Mouse (Mus musculus) limb, embryonic 15.5 days (tissue): ENCODE data around the gene Rara. TPM values are rescaled to one million over a fixed set of nuclear protein-coding genes. Genes with fewer than 3 reads are reported as not detected.

Experiments
- ATAC-seq: fragments of 200-750 bp; cut with Nextera tagmentation; 2 replicates; pipeline ENCODE4 v1.8.0; 2017; ENCODE audit warnings: low read depth, moderate TSS enrichment; ENCODE audit not compliant: insufficient number of reproducible peaks, low FRiP score, low TSS enrichment
- H3K27ac ChIP-seq: fragments of 300-500 bp; sonication (generic); 2 replicates; pipeline ENCODE4 v1.5.1; 2015; ENCODE audit warnings: moderate library complexity, mild to moderate bottlenecking, inconsistent platforms
- H3K27me3 ChIP-seq: fragments of 300-500 bp; sonication (generic); 2 replicates; pipeline ENCODE4 v1.6.1; 2015; ENCODE audit warnings: inconsistent platforms
- H3K36me3 ChIP-seq: fragments of 300-500 bp; sonication (generic); 2 replicates; pipeline ENCODE4 v1.6.1; 2015; ENCODE audit warnings: inconsistent platforms
- H3K4me1 ChIP-seq: fragments of 300-500 bp; sonication (generic); 2 replicates; pipeline ENCODE4 v1.6.1; 2015; ENCODE audit warnings: inconsistent platforms
- H3K4me2 ChIP-seq: fragments of 300-500 bp; sonication (generic); 2 replicates; pipeline ENCODE4 v1.6.1; 2015; ENCODE audit warnings: mild to moderate bottlenecking, inconsistent platforms
- H3K4me3 ChIP-seq: fragments of 300-500 bp; sonication (generic); 2 replicates; pipeline ENCODE4 v1.5.1; 2015; ENCODE audit warnings: mild to moderate bottlenecking, inconsistent platforms
- H3K9ac ChIP-seq: fragments of 300-500 bp; sonication (generic); 2 replicates; pipeline ENCODE4 v1.6.1; 2015; ENCODE audit warnings: inconsistent platforms
- H3K9me3 ChIP-seq: fragments of 300-500 bp; sonication (generic); 2 replicates; pipeline ENCODE4 v1.6.1; 2016; ENCODE audit warnings: inconsistent platforms
- WGBS: fragments of 180-500 bp; shearing (Covaris S2); methylation state at CpG from one replicate; pipeline ENCODE4 v1.1.7; 2015; 5-methylcytosine and 5-hydroxymethylcytosine counted together
- polyA plus RNA-seq: library from polyadenylated mRNA; unstranded; fragments of >200 nt; fragmentation: Nextera tagmentation; extraction: Ambion mirVana; gene quantifications from 2 replicates; pipeline ENCODE4 v1.2.1, GENCODE M21; 2015

Gene Rara
- polyA plus RNA-seq, 1 experiment from 2014 or later = 43.9 TPM

GRCm38 (mm10) chr11:98964616-98965415 lies 37.2 kb downstream of the Rara start:
- H3K4me1 ChIP-seq = peaks cover 100% of the 10 kb centered on the region

DNA sequence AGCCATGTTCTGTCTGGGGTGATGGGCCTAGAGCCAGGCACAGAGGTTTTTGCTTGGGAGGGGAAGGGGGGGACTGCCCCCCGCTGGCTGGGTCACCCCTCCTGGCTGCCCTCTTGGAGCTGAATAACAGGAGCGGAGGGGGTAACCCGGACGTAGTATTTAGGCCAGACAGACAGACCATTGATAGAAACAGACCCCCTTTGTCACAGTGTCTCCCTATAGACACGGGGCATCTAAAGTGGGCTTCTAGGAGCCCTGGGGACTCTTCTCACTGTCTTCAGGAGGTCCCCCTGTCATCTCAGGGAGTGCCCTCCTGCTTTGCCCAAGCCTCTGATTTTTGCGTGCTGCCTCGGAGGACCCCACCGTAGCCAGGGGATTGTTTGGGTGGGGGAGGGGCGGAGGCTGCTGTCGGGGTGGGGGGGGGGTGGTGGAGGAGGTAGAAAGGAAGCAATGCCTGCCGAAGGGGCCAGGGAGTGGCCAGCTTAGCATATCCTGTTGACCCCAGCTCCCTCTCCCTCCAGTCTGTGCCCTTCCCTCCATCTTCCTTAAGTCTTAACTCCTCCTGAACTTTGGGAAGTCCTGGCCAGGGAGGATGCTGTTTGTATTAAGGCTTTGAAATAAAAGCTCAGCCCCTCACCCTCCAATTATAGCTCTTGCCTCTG lies 37.9 kb downstream of the Rara start:
- Histone ChIP-seq H3K4me1 (peaks cover 100% of the 10 kb centered on the region), H3K27me3 (no peaks in the 10 kb centered on the region), H3K36me3 (peaks cover 31% of the 10 kb centered on the region), H3K27ac (peak overlapping the region; percentile 88), H3K4me3 (peak overlapping the region; percentile 13), H3K9ac (no peak overlapping the region), H3K9me3 (no peaks in the 10 kb centered on the region), H3K4me2 (peak overlapping the region; percentile 95)
- WGBS = 16% methylated on average over 11 of the region's 11 CpGs
- ATAC-seq = no peak

More at GRCm38 (mm10) chr11:98964616-98965415, 37.2 kb downstream of the Rara start:
- Histone ChIP-seq H3K27me3 (no peaks in the 10 kb centered on the region), H3K36me3 (peaks cover 24% of the 10 kb centered on the region), H3K9ac (no peak overlapping the region), H3K4me3 (peak overlapping the region; percentile 69), H3K9me3 (no peaks in the 10 kb centered on the region), H3K4me2 (peak overlapping the region; percentile 95), H3K27ac (peak overlapping the region; percentile 88)
- no peak for ATAC-seq
- 18% methylated on average over 15 of the region's 15 CpGs for WGBS

DNA sequence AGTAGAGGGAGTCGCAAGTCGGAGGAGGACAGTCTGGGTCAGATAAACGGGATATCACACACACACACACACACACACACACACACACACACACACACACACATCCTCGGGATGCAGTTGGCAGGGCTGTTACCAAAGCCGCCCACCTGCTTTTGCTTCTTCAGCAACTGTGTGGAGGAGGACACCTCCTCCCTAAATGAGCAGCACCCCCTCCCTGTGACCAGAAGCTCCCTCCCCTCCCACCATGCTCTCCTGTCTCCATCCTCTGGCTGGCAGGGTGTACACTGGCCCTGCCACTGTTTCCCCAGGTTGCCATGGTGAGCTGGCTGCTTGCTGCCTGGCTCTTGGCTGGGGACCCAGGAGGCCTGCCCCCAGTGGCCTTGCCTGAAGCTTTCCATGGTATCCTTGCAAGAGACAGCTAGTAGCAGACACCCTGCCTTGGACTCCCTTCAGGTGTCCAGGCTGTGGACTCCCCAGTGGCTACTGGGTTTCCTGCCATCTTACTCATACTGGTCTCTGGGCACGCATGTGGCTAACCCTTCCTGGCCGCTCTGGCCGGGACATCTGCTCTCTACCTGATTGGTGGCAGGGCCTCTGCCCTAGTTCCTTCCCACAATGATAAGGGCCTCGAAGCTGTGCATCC lies 39.0 kb downstream of the Rara start:
- Histone ChIP-seq H3K9me3 (no peaks in the 10 kb centered on the region), H3K27me3 (no peaks in the 10 kb centered on the region), H3K27ac (peak overlapping the region; percentile 88; the same call in 1 of the 2 replicates), H3K4me3 (no peak overlapping the region), H3K9ac (no peak overlapping the region), H3K4me2 (no peak overlapping the region), H3K4me1 (peaks cover 100% of the 10 kb centered on the region), H3K36me3 (peaks cover 42% of the 10 kb centered on the region)
- no peak for ATAC-seq
- WGBS = 53% methylated on average over 9 of the region's 9 CpGs

GRCm38 (mm10) chr11:98968079-98968478 lies 40.5 kb downstream of the Rara start:
- H3K4me2 ChIP-seq = no peak overlapping the region
- no peak overlapping the region for H3K4me3 ChIP-seq
- no peaks in the 10 kb centered on the region for H3K9me3 ChIP-seq
- H3K4me1 ChIP-seq = peaks cover 91% of the 10 kb centered on the region
- no peak for ATAC-seq
- H3K27ac ChIP-seq = peak overlapping the region; percentile 68
- no peak overlapping the region for H3K9ac ChIP-seq
- H3K27me3 ChIP-seq = no peaks in the 10 kb centered on the region
- H3K36me3 ChIP-seq = peaks cover 55% of the 10 kb centered on the region
- WGBS = 45% methylated on average over 16 of the region's 16 CpGs

DNA sequence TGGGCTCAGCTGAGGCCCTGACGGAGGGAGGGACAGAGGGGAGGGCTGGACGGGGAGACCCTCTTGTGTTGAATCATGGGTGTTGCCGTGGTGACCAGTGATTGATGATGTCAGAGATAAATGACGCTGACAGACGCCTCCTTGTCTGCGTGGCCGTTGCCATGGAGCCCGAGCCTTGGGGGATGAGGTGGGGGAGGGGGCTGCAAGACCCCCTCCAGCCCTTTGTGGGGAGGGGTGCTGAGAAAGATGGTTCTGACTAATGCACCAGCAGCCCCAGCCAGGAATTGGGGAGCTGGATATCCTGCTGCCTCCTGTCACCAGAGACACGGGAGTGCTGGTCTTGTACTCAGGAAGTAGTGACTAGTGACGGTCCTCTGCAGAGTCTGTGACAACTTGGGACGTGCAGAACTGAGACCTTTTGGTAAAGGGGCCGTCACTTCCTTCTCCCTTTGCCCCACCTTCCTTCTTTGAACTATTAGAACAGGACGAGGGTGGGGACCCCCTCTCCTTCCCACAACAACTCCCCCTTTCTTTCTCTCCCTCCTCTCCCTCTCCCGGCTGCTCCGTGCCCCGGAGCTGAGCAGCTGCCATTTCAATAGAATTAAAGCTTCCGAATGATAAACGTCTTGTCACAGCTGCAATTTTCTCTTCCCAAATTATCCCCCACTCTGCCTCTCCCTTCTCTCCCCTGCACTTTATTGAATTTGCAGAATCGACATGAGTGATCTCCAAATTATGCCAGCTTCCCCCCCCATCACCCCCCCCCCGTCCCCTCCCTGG lies 41.3 kb downstream of the Rara start:
- no peak overlapping the region for H3K4me3 ChIP-seq
- no peaks in the 10 kb centered on the region for H3K9me3 ChIP-seq
- no peak for ATAC-seq
- H3K4me1 ChIP-seq = peaks cover 88% of the 10 kb centered on the region
- no peak overlapping the region for H3K9ac ChIP-seq
- H3K4me2 ChIP-seq = 0 out of 2 replicates have a peak overlapping the region, but pooled peaks have one; percentile 0
- H3K36me3 ChIP-seq = peaks cover 62% of the 10 kb centered on the region
- 10% methylated on average over 20 of the region's 20 CpGs for WGBS
- no peaks in the 10 kb centered on the region for H3K27me3 ChIP-seq
- H3K27ac ChIP-seq = peak overlapping the region; percentile 68

GRCm38 (mm10) chr11:98969496-98969927 lies 41.9 kb downstream of the Rara start:
- Histone ChIP-seq H3K4me2 (no peak overlapping the region), H3K27me3 (no peaks in the 10 kb centered on the region), H3K4me1 (peaks cover 82% of the 10 kb centered on the region), H3K27ac (peak overlapping the region; percentile 68), H3K36me3 (peaks cover 67% of the 10 kb centered on the region), H3K9ac (no peak overlapping the region), H3K9me3 (no peaks in the 10 kb centered on the region), H3K4me3 (no peak overlapping the region)
- ATAC-seq = no peak
- 21% methylated on average over 16 of the region's 17 CpGs for WGBS

- H3K4me1 ChIP-seq = peaks cover 74% of the 10 kb centered on the region
- H3K9ac ChIP-seq = no peak overlapping the region
- no peaks in the 10 kb centered on the region for H3K9me3 ChIP-seq
- 77% methylated on average over 29 of the region's 29 CpGs for WGBS
- H3K4me2 ChIP-seq = no peak overlapping the region
- no peak for ATAC-seq
- H3K36me3 ChIP-seq = peaks cover 75% of the 10 kb centered on the region
- no peaks in the 10 kb centered on the region for H3K27me3 ChIP-seq
- peak overlapping the region; percentile 57 for H3K27ac ChIP-seq
- H3K4me3 ChIP-seq = no peak overlapping the region
Observed at GRCm38 (mm10) chr11:98970191-98970925, 42.7 kb downstream of the Rara start.

GRCm38 (mm10) chr11:98971316-98972031 lies 43.9 kb downstream of the Rara start:
- no peaks in the 10 kb centered on the region for H3K9me3 ChIP-seq
- no peak overlapping the region for H3K4me3 ChIP-seq
- 67% methylated on average over 23 of the region's 23 CpGs for WGBS
- H3K36me3 ChIP-seq = peaks cover 75% of the 10 kb centered on the region
- no peak for ATAC-seq
- H3K27ac ChIP-seq = peak overlapping the region; percentile 27; the same call in 1 of the 2 replicates
- no peak overlapping the region for H3K9ac ChIP-seq
- H3K4me1 ChIP-seq = peaks cover 63% of the 10 kb centered on the region
- H3K27me3 ChIP-seq = no peaks in the 10 kb centered on the region
- H3K4me2 ChIP-seq = no peak overlapping the region

DNA sequence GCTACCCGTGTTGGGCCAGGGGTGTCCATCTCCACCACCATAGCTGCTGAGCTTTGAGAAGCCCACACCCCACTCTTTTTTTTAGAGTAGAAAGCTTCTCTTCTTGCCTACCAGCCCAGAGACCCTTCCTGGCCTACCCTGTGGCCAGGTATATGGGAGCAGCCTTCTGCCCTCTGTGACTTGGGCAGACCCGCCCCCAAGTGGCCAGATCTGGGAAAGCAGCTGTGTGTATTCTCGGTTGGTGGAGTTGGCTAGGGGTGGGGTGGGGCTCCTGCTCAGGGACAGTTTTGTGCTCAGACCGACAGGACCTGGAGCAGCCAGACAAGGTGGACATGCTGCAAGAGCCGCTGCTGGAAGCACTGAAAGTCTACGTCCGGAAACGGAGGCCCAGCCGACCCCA lies 44.6 kb downstream of the Rara start:
- no peak for ATAC-seq
- Histone ChIP-seq H3K9ac (no peak overlapping the region), H3K36me3 (peaks cover 68% of the 10 kb centered on the region), H3K4me3 (no peak overlapping the region), H3K4me2 (no peak overlapping the region), H3K27ac (no peak overlapping the region), H3K9me3 (no peaks in the 10 kb centered on the region), H3K4me1 (peaks cover 55% of the 10 kb centered on the region), H3K27me3 (no peaks in the 10 kb centered on the region)
- WGBS = 51% methylated on average over 9 of the region's 9 CpGs

- H3K36me3 ChIP-seq = peaks cover 64% of the 10 kb centered on the region
- 0 out of 2 replicates have a peak, but pooled peaks have one; percentile 17 for ATAC-seq
Observed at GRCm38 (mm10) chr11:98972801-98973360, 45.3 kb downstream of the Rara start.

More at GRCm38 (mm10) chr11:98972801-98973360, 45.3 kb downstream of the Rara start:
- Histone ChIP-seq H3K27me3 (no peaks in the 10 kb centered on the region), H3K9ac (no peak overlapping the region), H3K9me3 (no peaks in the 10 kb centered on the region), H3K27ac (no peak overlapping the region), H3K4me2 (no peak overlapping the region), H3K4me3 (no peak overlapping the region), H3K4me1 (peaks cover 48% of the 10 kb centered on the region)
- 85% methylated on average over 9 of the region's 9 CpGs for whole genome bisulfite sequencing
